ENCODE assay signal across 13 mouse cellular contexts in the genomic region with DNA sequence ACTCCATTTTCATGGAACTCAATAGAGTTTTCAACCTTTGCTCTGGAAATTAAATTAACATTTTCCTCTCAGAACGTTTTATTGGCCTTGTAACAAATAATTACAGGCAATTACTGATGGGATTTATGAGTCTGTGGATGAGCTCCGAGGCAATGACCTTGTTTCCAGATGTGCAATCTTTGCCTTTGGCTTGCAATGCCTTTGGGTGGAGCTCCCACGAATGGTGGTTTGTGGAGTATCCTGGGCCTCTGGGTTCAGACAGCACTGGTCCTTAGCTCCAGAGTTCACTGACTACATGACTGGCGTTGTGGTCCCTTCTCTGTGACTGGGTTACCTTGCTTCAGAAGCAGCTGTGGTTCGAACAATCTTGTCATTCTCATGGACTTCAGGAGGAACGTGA.
"Had no signal": no experiment of that assay in that cellular context is flagged by ENCODE, and none has a peak within 500 bp of the region (broad histone marks: within the 10 kb centered on the region; RNA-seq: fewer than 3 reads in every experiment).

No protein-coding gene starts in this region.

- H3K4me1 ChIP-seq: liver, embryonic 12.5 days; megakaryocyte, embryonic 14.5 days had no signal

- H3K4me2 ChIP-seq: limb, embryonic 13.5 days; liver, embryonic 12.5 days; lung, embryonic 14.5 days; midbrain, embryonic 11.5 days had no signal

- H3K36me3 ChIP-seq: limb, embryonic 13.5 days; liver, embryonic 12.5 days had no signal

- H3K27me3 ChIP-seq: limb, embryonic 13.5 days; liver, embryonic 12.5 days had no signal

- ATAC-seq: liver, embryonic 12.5 days; midbrain, embryonic 16.5 days had no signal

- H3K27ac ChIP-seq: limb, embryonic 13.5 days; liver, embryonic 12.5 days; macrophage; stomach, postnatal 0 days had no signal

- H3K9ac ChIP-seq: limb, embryonic 13.5 days; liver, embryonic 12.5 days; lung, embryonic 14.5 days had no signal

- H3K4me3 ChIP-seq: limb, embryonic 13.5 days; liver, embryonic 12.5 days; megakaryocyte, embryonic 14.5 days had no signal

- H3K9me3 ChIP-seq: limb, embryonic 13.5 days; liver, embryonic 12.5 days; megakaryocyte, embryonic 14.5 days had no signal

- DNase-seq: kidney, postnatal 10 days; kidney, postnatal 4 days; left cerebral cortex, postnatal 4 days; lung, embryonic 14.5 days; lung, postnatal 14 days; thymus, postnatal 4 days had no signal
